Mouse (Mus musculus) testis, adult 2 months (tissue): Measurements from ENCODE around the gene L3mbtl1.

Experiments
- CTCF ChIP-seq: fragments of 200-500 bp; IDR thresholded peaks from 2 replicates; pipeline ENCODE4 v1.5.1; 2012; ENCODE audit warnings: low read depth, mild to moderate bottlenecking, inconsistent platforms, low read length, moderate library complexity; ENCODE audit not compliant: control insufficient read depth, insufficient read depth, insufficient replicate concordance
- POLR2A ChIP-seq: fragments of 200-500 bp; IDR thresholded peaks from 2 replicates; pipeline ENCODE4 v1.6.1; 2012; ENCODE audit warnings: low read depth, mild to moderate bottlenecking, inconsistent platforms, low read length, moderate library complexity; ENCODE audit not compliant: control insufficient read depth

GRCm38 (mm10) chr2:162968357-162968756, 25.1 kb downstream of the L3mbtl1 start:
- TF ChIP-seq POLR2A (no peak), CTCF (peak; percentile 79; the same call in 1 of the 2 replicates)
